Mouse (Mus musculus) limb, embryonic 13.5 days (tissue): ENCODE measurements at regions not wholly inside any gene's neighbourhood (a gene's known extent, or its start where the extent isn't known, plus 50 kb on each side); places are given as distances from the start of the nearest gene placed in this dataset.

Source experiments
- ATAC-seq: fragments of 200-750 bp; cut with Nextera tagmentation; 2 replicates; pipeline ENCODE4 v1.8.0; 2017; ENCODE audit warnings: low read depth, moderate number of reproducible peaks, moderate TSS enrichment; ENCODE audit not compliant: low FRiP score
- H3K27ac ChIP-seq: fragments of 300-500 bp; sonication (generic); 2 replicates; pipeline ENCODE4 v1.5.1; 2015; ENCODE audit warnings: inconsistent platforms, mild to moderate bottlenecking, moderate library complexity
- H3K27me3 ChIP-seq: fragments of 300-500 bp; sonication (generic); 2 replicates; pipeline ENCODE4 v1.6.1; 2015; ENCODE audit warnings: mild to moderate bottlenecking, inconsistent platforms
- H3K36me3 ChIP-seq: fragments of 300-500 bp; sonication (generic); 2 replicates; pipeline ENCODE4 v1.6.1; 2015; ENCODE audit warnings: inconsistent platforms, mild to moderate bottlenecking, moderate library complexity
- H3K4me1 ChIP-seq: fragments of 300-500 bp; sonication (generic); 2 replicates; pipeline ENCODE4 v1.6.1; 2015; ENCODE audit warnings: inconsistent platforms
- H3K4me2 ChIP-seq: fragments of 300-500 bp; sonication (generic); replicated peaks from 2 replicates; pipeline ENCODE4 v1.6.1; 2015; ENCODE audit warnings: inconsistent platforms, mild to moderate bottlenecking, moderate library complexity
- H3K4me3 ChIP-seq: fragments of 300-500 bp; sonication (generic); 2 replicates; pipeline ENCODE4 v1.5.1; 2015; ENCODE audit warnings: moderate library complexity, mild to moderate bottlenecking, inconsistent platforms
- H3K9ac ChIP-seq: fragments of 300-500 bp; sonication (generic); 2 replicates; pipeline ENCODE4 v1.6.1; 2015; ENCODE audit warnings: mild to moderate bottlenecking, inconsistent platforms
- H3K9me3 ChIP-seq: fragments of 300-500 bp; sonication (generic); 2 replicates; pipeline ENCODE4 v1.6.1; 2016; ENCODE audit warnings: inconsistent platforms
- WGBS: fragments of 180-500 bp; shearing (Covaris S2); methylation state at CpG from one replicate; pipeline ENCODE4 v1.1.7; 2015; 5-methylcytosine and 5-hydroxymethylcytosine counted together

GRCm38 (mm10) chr12:98337644-98338043 lies 69.2 kb downstream of the Gpr65 start:
- Histone ChIP-seq H3K9ac (no peak overlapping the region), H3K27ac (no peak overlapping the region), H3K9me3 (no peaks in the 10 kb centered on the region), H3K4me1 (no peaks in the 10 kb centered on the region), H3K36me3 (no peaks in the 10 kb centered on the region), H3K4me2 (no peak overlapping the region), H3K4me3 (no peak overlapping the region), H3K27me3 (no peaks in the 10 kb centered on the region)
- no peak for ATAC-seq
- WGBS: 63% methylated on average over 3 of the region's 3 CpGs

- 90% methylated on average over 9 of the region's 9 CpGs for WGBS
- Histone ChIP-seq H3K4me1 (no peaks in the 10 kb centered on the region), H3K9ac (no peak overlapping the region), H3K4me3 (no peak overlapping the region), H3K9me3 (no peaks in the 10 kb centered on the region), H3K27me3 (no peaks in the 10 kb centered on the region), H3K36me3 (no peaks in the 10 kb centered on the region), H3K4me2 (no peak overlapping the region), H3K27ac (no peak overlapping the region)
- no peak for ATAC-seq
Observed at GRCm38 (mm10) chr12:98339536-98339935, 71.1 kb downstream of the Gpr65 start.

GRCm38 (mm10) chr12:98342158-98342557 lies 73.7 kb downstream of the Gpr65 start:
- no peaks in the 10 kb centered on the region for H3K4me1 ChIP-seq
- H3K36me3 ChIP-seq: no peaks in the 10 kb centered on the region
- 67% methylated on average over 2 of the region's 2 CpGs for WGBS
- H3K4me2 ChIP-seq: no peak overlapping the region
- ATAC-seq: no peak
- no peaks in the 10 kb centered on the region for H3K27me3 ChIP-seq
- no peak overlapping the region for H3K27ac ChIP-seq
- no peak overlapping the region for H3K4me3 ChIP-seq
- H3K9me3 ChIP-seq: no peaks in the 10 kb centered on the region
- no peak overlapping the region for H3K9ac ChIP-seq

- no peaks in the 10 kb centered on the region for H3K27me3 ChIP-seq
- H3K36me3 ChIP-seq: no peaks in the 10 kb centered on the region
- 85% methylated on average over 7 of the region's 7 CpGs for WGBS
- H3K4me3 ChIP-seq: no peak overlapping the region
- no peak overlapping the region for H3K27ac ChIP-seq
- ATAC-seq: no peak
- no peaks in the 10 kb centered on the region for H3K9me3 ChIP-seq
- no peak overlapping the region for H3K9ac ChIP-seq
- no peaks in the 10 kb centered on the region for H3K4me1 ChIP-seq
- no peak overlapping the region for H3K4me2 ChIP-seq
Observed at GRCm38 (mm10) chr12:98343653-98344052, 75.2 kb downstream of the Gpr65 start.

GRCm38 (mm10) chr12:98347056-98347455 lies 78.6 kb downstream of the Gpr65 start:
- Histone ChIP-seq H3K9me3 (no peaks in the 10 kb centered on the region), H3K4me3 (no peak overlapping the region), H3K4me1 (no peaks in the 10 kb centered on the region), H3K36me3 (no peaks in the 10 kb centered on the region), H3K4me2 (no peak overlapping the region), H3K9ac (no peak overlapping the region), H3K27me3 (no peaks in the 10 kb centered on the region), H3K27ac (no peak overlapping the region)
- ATAC-seq: no peak
- WGBS: 88% methylated on average over 6 of the region's 6 CpGs

GRCm38 (mm10) chr12:98347550-98348318 lies 79.3 kb downstream of the Gpr65 start:
- Histone ChIP-seq H3K9me3 (no peaks in the 10 kb centered on the region), H3K9ac (no peak overlapping the region), H3K4me1 (no peaks in the 10 kb centered on the region), H3K36me3 (no peaks in the 10 kb centered on the region), H3K4me2 (no peak overlapping the region), H3K4me3 (no peak overlapping the region), H3K27me3 (no peaks in the 10 kb centered on the region), H3K27ac (no peak overlapping the region)
- ATAC-seq: no peak
- WGBS: 72% methylated on average over 13 of the region's 13 CpGs

- Histone ChIP-seq H3K27me3 (no peaks in the 10 kb centered on the region), H3K36me3 (no peaks in the 10 kb centered on the region), H3K27ac (no peak overlapping the region), H3K4me1 (no peaks in the 10 kb centered on the region), H3K9ac (no peak overlapping the region), H3K9me3 (no peaks in the 10 kb centered on the region), H3K4me2 (no peak overlapping the region), H3K4me3 (no peak overlapping the region)
- 89% methylated on average over 7 of the region's 7 CpGs for WGBS
- ATAC-seq: peak; percentile 32; the same call in 1 of the 2 replicates
Observed at GRCm38 (mm10) chr12:98349864-98350643, 81.6 kb downstream of the Gpr65 start.

GRCm38 (mm10) chr12:98352401-98352800 lies 84.0 kb downstream of the Gpr65 start:
- Histone ChIP-seq H3K27me3 (no peaks in the 10 kb centered on the region), H3K4me2 (no peak overlapping the region), H3K4me1 (no peaks in the 10 kb centered on the region), H3K4me3 (no peak overlapping the region), H3K9me3 (no peaks in the 10 kb centered on the region), H3K27ac (no peak overlapping the region), H3K36me3 (no peaks in the 10 kb centered on the region), H3K9ac (no peak overlapping the region)
- WGBS: 88% methylated on average over 2 of the region's 2 CpGs
- no peak for ATAC-seq

- Histone ChIP-seq H3K9ac (no peak overlapping the region), H3K4me2 (no peak overlapping the region), H3K27me3 (no peaks in the 10 kb centered on the region), H3K4me1 (no peaks in the 10 kb centered on the region), H3K9me3 (no peaks in the 10 kb centered on the region), H3K36me3 (no peaks in the 10 kb centered on the region), H3K4me3 (no peak overlapping the region), H3K27ac (no peak overlapping the region)
- WGBS: 66% methylated on average over 1 of the region's 1 CpGs
- ATAC-seq: no peak
Observed at GRCm38 (mm10) chr12:98354545-98354944, 86.1 kb downstream of the Gpr65 start.

GRCm38 (mm10) chr12:98367583-98367982 lies 99.1 kb downstream of the Gpr65 start:
- Histone ChIP-seq H3K4me1 (no peaks in the 10 kb centered on the region), H3K9me3 (no peaks in the 10 kb centered on the region), H3K36me3 (no peaks in the 10 kb centered on the region), H3K4me3 (no peak overlapping the region), H3K27ac (no peak overlapping the region), H3K27me3 (no peaks in the 10 kb centered on the region), H3K9ac (no peak overlapping the region), H3K4me2 (no peak overlapping the region)
- 64% methylated on average over 2 of the region's 2 CpGs for WGBS
- ATAC-seq: no peak

- Histone ChIP-seq H3K9me3 (no peaks in the 10 kb centered on the region), H3K4me1 (no peaks in the 10 kb centered on the region), H3K4me2 (no peak overlapping the region), H3K27me3 (no peaks in the 10 kb centered on the region), H3K9ac (no peak overlapping the region), H3K36me3 (no peaks in the 10 kb centered on the region), H3K4me3 (no peak overlapping the region), H3K27ac (no peak overlapping the region)
- WGBS: 42% methylated on average over 3 of the region's 3 CpGs
- no peak for ATAC-seq
Observed at GRCm38 (mm10) chr12:98370771-98371170, 102.3 kb downstream of the Gpr65 start.

GRCm38 (mm10) chr12:98375214-98375910 lies 106.9 kb downstream of the Gpr65 start:
- 90% methylated on average over 7 of the region's 7 CpGs for WGBS
- Histone ChIP-seq H3K27me3 (no peaks in the 10 kb centered on the region), H3K27ac (no peak overlapping the region), H3K9me3 (no peaks in the 10 kb centered on the region), H3K36me3 (no peaks in the 10 kb centered on the region), H3K4me1 (peaks cover 5% of the 10 kb centered on the region; the same call in 1 of the 2 replicates), H3K4me2 (no peak overlapping the region), H3K4me3 (no peak overlapping the region), H3K9ac (no peak overlapping the region)
- no peak for ATAC-seq
